Mouse (Mus musculus): ENCODE measurements around the gene Brca1.

- TF ChIP-seq EP300 (IDR thresholded peaks at IDR 0.05; ENCODE audit: insufficient read depth, low read depth, low read length) (no peak), CTCF (IDR thresholded peaks at IDR 0.05) (peak; percentile 39), POLR2A (IDR thresholded peaks at IDR 0.05; ENCODE audit: insufficient read depth, low read depth, low read length) (no peak)
Observed at GRCm38 (mm10) chr11:101576116-101576515, 24.4 kb upstream of the Brca1 start.

All from heart, adult 2 months (tissue).